Mouse (Mus musculus) testis, adult 2 months (tissue): ENCODE measurements around the gene Polg2. TPM values are rescaled to one million over a fixed set of nuclear protein-coding genes. Genes with fewer than 3 reads are reported as not detected.
A peak's percentile ranks its signal among the peaks of the same experiment; 100 is the strongest.

Experiments
- H3K27ac ChIP-seq: fragments of 200-500 bp; 2 replicates; pipeline ENCODE4 v1.5.1; 2012; ENCODE audit warnings: low read depth, low read length; ENCODE audit not compliant: control insufficient read depth, insufficient read depth
- H3K27me3 ChIP-seq: fragments of 200-500 bp; 2 replicates; pipeline ENCODE4 v1.6.1; 2012; ENCODE audit warnings: mild to moderate bottlenecking, low read length, moderate library complexity; ENCODE audit not compliant: control insufficient read depth, insufficient read depth
- H3K36me3 ChIP-seq: fragments of 200-500 bp; 2 replicates; pipeline ENCODE4 v1.6.1; 2012; ENCODE audit warnings: mild to moderate bottlenecking, low read length; ENCODE audit not compliant: control insufficient read depth, insufficient read depth
- H3K4me1 ChIP-seq: fragments of 200-500 bp; 2 replicates; pipeline ENCODE4 v1.6.1; 2012; ENCODE audit warnings: low read length; ENCODE audit not compliant: control insufficient read depth, insufficient read depth
- H3K4me3 ChIP-seq: fragments of 200-500 bp; 2 replicates; pipeline ENCODE4 v1.5.1; 2012; ENCODE audit warnings: low read depth, mild to moderate bottlenecking, low read length, moderate library complexity, mixed read lengths; ENCODE audit not compliant: control insufficient read depth
- CTCF ChIP-seq: fragments of 200-500 bp; IDR thresholded peaks from 2 replicates; pipeline ENCODE4 v1.5.1; 2012; ENCODE audit warnings: low read depth, mild to moderate bottlenecking, inconsistent platforms, low read length, moderate library complexity; ENCODE audit not compliant: control insufficient read depth, insufficient read depth, insufficient replicate concordance
- POLR2A ChIP-seq: fragments of 200-500 bp; IDR thresholded peaks from 2 replicates; pipeline ENCODE4 v1.6.1; 2012; ENCODE audit warnings: low read depth, mild to moderate bottlenecking, inconsistent platforms, low read length, moderate library complexity; ENCODE audit not compliant: control insufficient read depth
- polyA plus RNA-seq: library from polyadenylated mRNA; depleted of rRNA; stranded (reverse); fragments of >200 nt; gene quantifications from 2 replicates; pipeline ENCODE4 v1.2.3, GENCODE M21; 2012

The Polg2 gene
- polyA plus RNA-seq, 1 experiment = 2.8 TPM

DNA sequence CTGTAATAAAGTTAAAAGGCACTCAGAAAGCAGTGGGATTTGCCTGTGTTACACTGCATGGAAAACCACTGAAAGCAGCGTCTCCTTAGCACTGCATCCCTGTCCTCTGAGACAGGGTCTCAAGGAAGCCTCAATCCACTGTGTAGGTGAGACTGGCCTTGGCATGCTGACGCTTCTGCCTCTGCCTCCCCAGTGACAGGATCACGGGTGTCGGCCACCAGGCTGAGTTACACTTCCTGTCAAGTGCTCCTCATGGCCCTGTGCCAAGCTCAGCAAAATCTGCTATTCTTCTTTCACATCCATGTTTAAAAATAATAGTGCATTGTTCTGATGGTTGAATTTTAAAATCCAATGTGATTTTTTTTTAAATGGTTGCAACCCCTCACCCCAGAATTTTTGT, 41.6 kb upstream of the Polg2 start:
- Histone ChIP-seq H3K27ac (no peak overlapping the region), H3K27me3 (no peaks in the 10 kb centered on the region), H3K4me1 (no peaks in the 10 kb centered on the region), H3K36me3 (peaks cover 7% of the 10 kb centered on the region), H3K4me3 (no peak overlapping the region)
- TF ChIP-seq CTCF (no peak), POLR2A (no peak)

DNA sequence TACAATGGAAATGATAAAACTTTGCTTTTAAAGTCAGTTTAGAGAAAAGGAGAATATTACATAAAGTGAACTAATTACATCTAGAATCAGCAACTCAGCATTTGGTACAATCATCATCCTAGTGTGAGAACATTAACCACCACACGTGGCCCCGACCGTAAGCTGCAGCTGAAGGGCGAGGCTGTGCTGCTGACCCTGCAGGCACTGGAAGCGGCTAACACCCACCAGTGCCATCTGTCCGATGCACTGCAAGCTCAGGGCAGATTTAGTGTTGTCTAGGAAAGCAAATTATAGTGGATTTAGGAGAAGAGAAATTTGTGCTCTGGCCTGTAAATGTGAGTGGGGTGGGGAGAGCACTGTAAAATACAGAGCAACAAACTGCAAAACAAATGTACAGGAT, 40.9 kb upstream of the Polg2 start:
- TF ChIP-seq POLR2A (no peak), CTCF (no peak)
- peaks cover 7% of the 10 kb centered on the region for H3K36me3 ChIP-seq
- no peaks in the 10 kb centered on the region for H3K4me1 ChIP-seq
- H3K4me3 ChIP-seq = no peak overlapping the region
- no peaks in the 10 kb centered on the region for H3K27me3 ChIP-seq
- no peak overlapping the region for H3K27ac ChIP-seq

DNA sequence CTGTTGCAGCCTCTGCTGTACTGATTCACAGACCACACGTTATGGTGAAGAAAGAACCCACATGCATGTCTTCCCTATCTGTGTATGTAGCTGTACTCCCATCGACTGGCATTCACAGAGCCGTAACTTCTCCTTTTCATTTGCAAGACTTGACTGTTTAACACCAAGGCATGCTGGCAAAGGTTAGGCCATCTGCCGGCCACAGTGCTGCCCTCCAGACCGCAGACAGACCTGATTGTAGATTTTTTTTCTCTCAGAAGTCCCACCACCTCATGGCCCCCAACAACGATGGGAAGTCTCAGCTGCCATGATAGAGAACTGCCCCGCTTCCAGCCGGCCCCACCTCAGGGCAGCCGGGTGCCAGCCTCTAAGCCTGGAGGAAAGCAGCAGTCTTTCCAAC, 40.3 kb upstream of the Polg2 start:
- Histone ChIP-seq H3K36me3 (peaks cover 7% of the 10 kb centered on the region), H3K27me3 (no peaks in the 10 kb centered on the region), H3K4me1 (no peaks in the 10 kb centered on the region), H3K27ac (no peak overlapping the region), H3K4me3 (peak overlapping the region; percentile 63)
- TF ChIP-seq CTCF (no peak), POLR2A (no peak)

GRCm38 (mm10) chr11:106818341-106818740, 39.0 kb upstream of the Polg2 start:
- TF ChIP-seq CTCF (no peak), POLR2A (no peak)
- H3K4me3 ChIP-seq = no peak overlapping the region
- peaks cover 7% of the 10 kb centered on the region for H3K36me3 ChIP-seq
- H3K27ac ChIP-seq = no peak overlapping the region
- no peaks in the 10 kb centered on the region for H3K27me3 ChIP-seq
- no peaks in the 10 kb centered on the region for H3K4me1 ChIP-seq

DNA sequence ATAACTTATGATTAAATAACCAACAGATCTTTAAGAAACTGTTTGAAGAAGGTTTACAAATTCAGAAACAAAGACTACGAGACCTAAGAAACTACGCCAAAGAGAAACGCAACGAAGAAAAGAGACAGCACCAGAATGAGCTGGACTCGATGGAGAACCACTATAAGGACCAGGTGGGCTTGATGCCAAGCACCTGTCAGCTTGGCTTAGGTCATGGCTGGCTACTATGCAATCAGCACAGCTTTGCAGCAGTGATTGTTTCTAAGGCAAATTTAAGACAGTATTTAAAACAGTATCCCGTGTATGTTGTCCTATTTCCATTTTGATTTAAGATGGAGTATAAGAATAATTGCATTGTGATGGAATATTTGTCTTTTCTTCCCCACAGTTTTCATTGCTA, 38.5 kb upstream of the Polg2 start:
- Histone ChIP-seq H3K4me3 (no peak overlapping the region), H3K36me3 (peaks cover 7% of the 10 kb centered on the region), H3K27me3 (no peaks in the 10 kb centered on the region), H3K4me1 (no peaks in the 10 kb centered on the region), H3K27ac (no peak overlapping the region)
- TF ChIP-seq CTCF (no peak), POLR2A (no peak)

- H3K36me3 ChIP-seq = peaks cover 6% of the 10 kb centered on the region
- TF ChIP-seq CTCF = no peak
- H3K27me3 ChIP-seq = no peaks in the 10 kb centered on the region
- H3K4me3 ChIP-seq = no peak overlapping the region
- no peaks in the 10 kb centered on the region for H3K4me1 ChIP-seq
- no peak overlapping the region for H3K27ac ChIP-seq
These were observed 37.8 kb upstream of the Polg2 start for GRCm38 (mm10) chr11:106817156-106817555.

- H3K27me3 ChIP-seq = no peaks in the 10 kb centered on the region
- peaks cover 8% of the 10 kb centered on the region for H3K36me3 ChIP-seq
- H3K27ac ChIP-seq = no peak overlapping the region
- no peak for TF ChIP-seq CTCF
- TF ChIP-seq POLR2A = no peak
- H3K4me3 ChIP-seq = no peak overlapping the region
- H3K4me1 ChIP-seq = no peaks in the 10 kb centered on the region
These were observed 37.0 kb upstream of the Polg2 start for GRCm38 (mm10) chr11:106816316-106816715.

GRCm38 (mm10) chr11:106815761-106816160, 36.4 kb upstream of the Polg2 start:
- no peaks in the 10 kb centered on the region for H3K4me1 ChIP-seq
- no peak overlapping the region for H3K4me3 ChIP-seq
- TF ChIP-seq POLR2A (no peak), CTCF (no peak)
- no peaks in the 10 kb centered on the region for H3K27me3 ChIP-seq
- H3K27ac ChIP-seq = no peak overlapping the region
- peaks cover 8% of the 10 kb centered on the region for H3K36me3 ChIP-seq
